Mouse (Mus musculus) hindbrain, postnatal 0 days (tissue): ENCODE results near the gene Rngtt. TPM values are rescaled to one million over a fixed set of nuclear protein-coding genes. Genes with fewer than 3 reads are reported as not detected.

Experiments used
- ATAC-seq: fragments of 200-750 bp; cut with Nextera tagmentation; 2 replicates; pipeline ENCODE4 v1.8.0; 2017; ENCODE audit warnings: mild to moderate bottlenecking, moderate TSS enrichment, moderate library complexity
- DNase-seq: peaks from one replicate; pipeline ENCODE4 v3.0.0-alpha.2; 2015; ENCODE audit warnings: low spot score
- H3K27ac ChIP-seq: fragments of 300-500 bp; sonication (generic); 2 replicates; pipeline ENCODE4 v1.5.1; 2014; ENCODE audit warnings: mild to moderate bottlenecking
- H3K27me3 ChIP-seq: fragments of 300-500 bp; sonication (generic); 2 replicates; pipeline ENCODE4 v1.6.1; 2014; ENCODE audit warnings: low read length, mixed read lengths; ENCODE audit not compliant: insufficient read depth
- H3K36me3 ChIP-seq: fragments of 300-500 bp; sonication (generic); 2 replicates; pipeline ENCODE4 v1.6.1; 2014; ENCODE audit warnings: low read length, mixed read lengths; ENCODE audit not compliant: insufficient read depth
- H3K4me1 ChIP-seq: fragments of 300-500 bp; sonication (generic); 2 replicates; pipeline ENCODE4 v1.6.1; 2014; ENCODE audit warnings: antibody characterized with exemption, low read length, mixed read lengths; ENCODE audit not compliant: insufficient read depth
- H3K4me2 ChIP-seq: fragments of 300-500 bp; sonication (generic); 2 replicates; pipeline ENCODE4 v1.6.1; 2014; ENCODE audit warnings: low read depth, mild to moderate bottlenecking, low read length, moderate library complexity, mixed read lengths
- H3K4me3 ChIP-seq: fragments of 300-500 bp; sonication (generic); 2 replicates; pipeline ENCODE4 v1.5.1; 2014; ENCODE audit warnings: low read length
- H3K9ac ChIP-seq: fragments of 300-500 bp; sonication (generic); replicated peaks from 2 replicates; pipeline ENCODE4 v1.6.1; 2014; ENCODE audit warnings: mild to moderate bottlenecking, low read length, moderate library complexity, mixed read lengths
- H3K9me3 ChIP-seq: fragments of 300-500 bp; sonication (generic); 2 replicates; pipeline ENCODE4 v1.6.1; 2016; ENCODE audit warnings: low read length, mixed read lengths
- CTCF ChIP-seq: IDR thresholded peaks from 2 replicates; pipeline ENCODE4 v1.5.1; 2016; ENCODE audit warnings: antibody characterized with exemption, control low read depth, low read depth
- WGBS: fragments of 180-500 bp; shearing (Covaris S2); extraction: QIAGEN DNeasy Blood & Tissue Kit; methylation state at CpG from one replicate; pipeline ENCODE4 v1.1.7; 2014; 5-methylcytosine and 5-hydroxymethylcytosine counted together
- polyA plus RNA-seq: library from polyadenylated mRNA; unstranded; fragments of >200 nt; fragmentation: Nextera tagmentation; extraction: Ambion mirVana; gene quantifications from 2 replicates; pipeline ENCODE4 v1.2.1, GENCODE M21; 2015
- total RNA-seq: library from RNA; depleted of rRNA; stranded (reverse); fragments of >200 nt; gene quantifications from 2 replicates; pipeline ENCODE4 v1.2.3, GENCODE M21; 2014

Rngtt gene
- total and polyA plus RNA-seq, 2 experiments from 2014 or later = 12.8 to 13.5 TPM

- 73% methylated on average over 1 of the region's 1 CpGs for WGBS
- Histone ChIP-seq H3K36me3 (no peaks in the 10 kb centered on the region), H3K4me2 (no peak overlapping the region), H3K4me1 (no peaks in the 10 kb centered on the region), H3K9ac (no peak overlapping the region), H3K27ac (no peak overlapping the region), H3K27me3 (no peaks in the 10 kb centered on the region), H3K9me3 (no peaks in the 10 kb centered on the region), H3K4me3 (no peak overlapping the region)
- DNase-seq = no peak
- TF ChIP-seq CTCF = no peak
- no peak for ATAC-seq
These were observed 157.5 kb downstream of the Rngtt start for GRCm38 (mm10) chr4:33467627-33468026.

GRCm38 (mm10) chr4:33468151-33468550 is 158.0 kb downstream of the Rngtt start:
- no peak overlapping the region for H3K4me2 ChIP-seq
- H3K4me3 ChIP-seq = no peak overlapping the region
- no peaks in the 10 kb centered on the region for H3K36me3 ChIP-seq
- ATAC-seq (no peak), DNase-seq (no peak)
- 89% methylated on average over 3 of the region's 3 CpGs for WGBS
- H3K27ac ChIP-seq = no peak overlapping the region
- H3K4me1 ChIP-seq = no peaks in the 10 kb centered on the region
- H3K9me3 ChIP-seq = no peaks in the 10 kb centered on the region
- no peaks in the 10 kb centered on the region for H3K27me3 ChIP-seq
- H3K9ac ChIP-seq = no peak overlapping the region
- TF ChIP-seq CTCF = no peak

GRCm38 (mm10) chr4:33470671-33471302 is 160.7 kb downstream of the Rngtt start:
- 98% methylated on average over 1 of the region's 1 CpGs for WGBS
- ATAC-seq (no peak), DNase-seq (no peak)
- H3K9me3 ChIP-seq = no peaks in the 10 kb centered on the region
- no peaks in the 10 kb centered on the region for H3K27me3 ChIP-seq
- no peak overlapping the region for H3K9ac ChIP-seq
- H3K4me1 ChIP-seq = no peaks in the 10 kb centered on the region
- no peak overlapping the region for H3K4me3 ChIP-seq
- no peaks in the 10 kb centered on the region for H3K36me3 ChIP-seq
- no peak overlapping the region for H3K4me2 ChIP-seq
- no peak for TF ChIP-seq CTCF
- H3K27ac ChIP-seq = no peak overlapping the region

- DNase-seq (no peak), ATAC-seq (no peak)
- Histone ChIP-seq H3K4me1 (no peaks in the 10 kb centered on the region), H3K36me3 (no peaks in the 10 kb centered on the region), H3K4me3 (no peak overlapping the region), H3K27ac (no peak overlapping the region), H3K9ac (no peak overlapping the region), H3K4me2 (no peak overlapping the region), H3K27me3 (no peaks in the 10 kb centered on the region), H3K9me3 (no peaks in the 10 kb centered on the region)
- TF ChIP-seq CTCF = no peak
- 87% methylated on average over 8 of the region's 8 CpGs for WGBS
These were observed 168.1 kb downstream of the Rngtt start for GRCm38 (mm10) chr4:33478011-33478785.

- Histone ChIP-seq H3K27ac (no peak overlapping the region), H3K9ac (no peak overlapping the region), H3K36me3 (no peaks in the 10 kb centered on the region), H3K4me2 (no peak overlapping the region), H3K9me3 (no peaks in the 10 kb centered on the region), H3K4me1 (no peaks in the 10 kb centered on the region), H3K27me3 (no peaks in the 10 kb centered on the region), H3K4me3 (no peak overlapping the region)
- DNase-seq = no peak
- no peak for ATAC-seq
- TF ChIP-seq CTCF = no peak
These were observed 171.6 kb downstream of the Rngtt start for GRCm38 (mm10) chr4:33481721-33482120.

GRCm38 (mm10) chr4:33486050-33486449 is 175.9 kb downstream of the Rngtt start:
- no peaks in the 10 kb centered on the region for H3K4me1 ChIP-seq
- H3K36me3 ChIP-seq = no peaks in the 10 kb centered on the region
- H3K27me3 ChIP-seq = no peaks in the 10 kb centered on the region
- no peak overlapping the region for H3K4me2 ChIP-seq
- H3K9me3 ChIP-seq = no peaks in the 10 kb centered on the region
- ATAC-seq (no peak), DNase-seq (no peak)
- no peak overlapping the region for H3K4me3 ChIP-seq
- no peak overlapping the region for H3K27ac ChIP-seq
- no peak overlapping the region for H3K9ac ChIP-seq
- TF ChIP-seq CTCF = no peak
- 75% methylated on average over 1 of the region's 1 CpGs for WGBS

GRCm38 (mm10) chr4:33491108-33491507 is 181.0 kb downstream of the Rngtt start:
- no peak overlapping the region for H3K4me3 ChIP-seq
- H3K9ac ChIP-seq = no peak overlapping the region
- ATAC-seq = no peak
- 84% methylated on average over 1 of the region's 1 CpGs for WGBS
- H3K27ac ChIP-seq = no peak overlapping the region
- no peak overlapping the region for H3K4me2 ChIP-seq
- no peaks in the 10 kb centered on the region for H3K4me1 ChIP-seq
- TF ChIP-seq CTCF = no peak
- no peaks in the 10 kb centered on the region for H3K27me3 ChIP-seq
- no peaks in the 10 kb centered on the region for H3K36me3 ChIP-seq
- 0 out of 2 replicates have a peak, but pooled peaks cover 3% of the 10 kb centered on the region for H3K9me3 ChIP-seq
- no peak for DNase-seq
